Mouse (Mus musculus): ENCODE results near the gene Plekha7.

The Plekha7 gene

DNA sequence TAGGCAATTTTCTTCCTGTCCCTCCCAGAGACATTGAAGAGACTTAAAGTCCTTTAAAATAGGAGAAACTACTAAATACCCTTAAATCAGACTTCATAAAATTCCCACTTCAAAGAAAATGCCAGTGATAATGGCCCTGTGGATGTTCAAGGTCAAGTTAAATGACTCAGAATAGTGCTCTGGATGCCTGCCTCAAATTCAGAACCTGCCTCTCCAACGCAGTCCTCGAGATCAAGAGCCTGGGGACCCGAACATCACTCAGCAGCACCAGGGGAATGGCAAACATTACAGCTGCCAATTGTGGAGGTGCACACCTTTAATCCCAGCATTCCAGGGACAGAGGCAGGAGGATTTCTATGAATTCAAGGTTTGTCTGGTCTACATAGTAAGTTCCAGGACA lies 56.7 kb downstream of the Plekha7 start:
- DNase-seq (ENCODE audit: low read depth in 1 of 2, low spot score in 2 of 2), result no peak

DNA sequence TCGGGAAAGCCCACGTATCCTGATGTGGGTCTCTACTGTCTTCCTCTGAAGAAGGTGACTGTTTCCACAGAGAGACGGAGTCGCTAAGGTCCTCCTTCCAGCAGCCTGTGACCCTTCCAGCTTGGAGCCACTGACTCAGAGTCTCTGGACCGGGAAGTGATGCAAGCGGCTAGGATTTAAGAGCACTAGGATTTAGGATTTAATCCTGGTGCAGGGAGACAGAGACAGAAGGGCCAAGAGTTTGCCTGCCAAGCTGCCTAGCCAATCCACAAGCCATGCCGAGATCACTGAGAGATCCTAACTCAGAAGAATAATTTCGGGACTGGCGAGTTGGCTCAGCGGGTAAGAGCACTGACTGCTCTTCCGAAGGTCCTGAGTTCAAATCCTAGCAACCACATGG lies 59.6 kb downstream of the Plekha7 start:
- DNase-seq (ENCODE audit: low read depth in 1 of 2, low spot score in 2 of 2), result no peak

DNA sequence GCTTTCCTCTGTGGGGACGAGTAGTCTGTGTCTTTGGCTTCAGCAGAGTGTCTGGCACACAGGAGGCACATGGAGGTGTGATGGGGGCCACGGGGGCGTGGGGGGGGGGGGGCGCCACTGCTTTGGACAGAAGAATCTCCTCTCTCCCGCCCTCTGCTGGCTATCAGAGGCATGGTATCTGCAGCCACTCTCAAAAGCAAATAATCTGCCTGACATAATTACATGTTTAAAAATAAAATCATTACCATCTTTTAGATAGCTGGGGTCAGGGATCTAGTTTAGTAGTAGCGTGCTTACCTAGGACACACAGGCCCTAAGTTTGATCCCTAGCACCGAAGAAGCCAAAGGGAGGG lies 60.8 kb downstream of the Plekha7 start:
- no peak for DNase-seq (ENCODE audit: low read depth in 1 of 2, low spot score in 2 of 2)

DNA sequence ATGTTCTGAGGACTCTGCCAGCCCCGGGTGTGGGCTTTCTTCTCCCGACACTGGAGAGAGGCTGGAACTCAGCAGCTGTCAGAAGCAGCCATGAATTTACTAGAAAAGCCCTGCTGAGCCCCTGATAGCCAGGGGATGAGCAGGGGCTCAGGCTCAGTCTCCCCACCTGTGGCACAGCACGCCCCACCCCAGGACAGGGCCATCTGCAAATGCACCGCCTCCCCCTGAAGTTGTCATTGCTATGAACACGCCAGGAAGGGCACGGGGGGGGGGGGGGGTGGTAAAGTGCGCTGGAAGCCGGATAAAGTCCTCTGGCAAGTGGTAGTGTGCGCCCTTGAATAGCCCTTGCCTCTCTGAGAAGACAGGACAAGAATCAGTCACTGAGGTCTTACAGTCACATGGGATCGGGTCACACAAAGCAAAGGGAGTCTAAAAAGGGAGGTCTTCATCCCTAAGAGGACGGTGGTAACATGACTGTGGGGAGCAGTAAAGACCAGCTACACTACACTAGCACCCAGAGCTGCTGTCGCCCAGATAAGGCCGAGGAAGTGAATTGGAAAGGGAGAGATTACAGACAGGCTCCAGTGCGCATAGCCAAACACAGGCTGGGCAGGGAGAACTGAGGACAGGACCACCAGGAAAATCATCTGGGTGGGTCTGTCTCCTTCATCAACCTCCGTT lies 61.3 kb downstream of the Plekha7 start:
- DNase-seq (ENCODE audit: low read depth in 1 of 2, low spot score in 2 of 2), result no peak

DNA sequence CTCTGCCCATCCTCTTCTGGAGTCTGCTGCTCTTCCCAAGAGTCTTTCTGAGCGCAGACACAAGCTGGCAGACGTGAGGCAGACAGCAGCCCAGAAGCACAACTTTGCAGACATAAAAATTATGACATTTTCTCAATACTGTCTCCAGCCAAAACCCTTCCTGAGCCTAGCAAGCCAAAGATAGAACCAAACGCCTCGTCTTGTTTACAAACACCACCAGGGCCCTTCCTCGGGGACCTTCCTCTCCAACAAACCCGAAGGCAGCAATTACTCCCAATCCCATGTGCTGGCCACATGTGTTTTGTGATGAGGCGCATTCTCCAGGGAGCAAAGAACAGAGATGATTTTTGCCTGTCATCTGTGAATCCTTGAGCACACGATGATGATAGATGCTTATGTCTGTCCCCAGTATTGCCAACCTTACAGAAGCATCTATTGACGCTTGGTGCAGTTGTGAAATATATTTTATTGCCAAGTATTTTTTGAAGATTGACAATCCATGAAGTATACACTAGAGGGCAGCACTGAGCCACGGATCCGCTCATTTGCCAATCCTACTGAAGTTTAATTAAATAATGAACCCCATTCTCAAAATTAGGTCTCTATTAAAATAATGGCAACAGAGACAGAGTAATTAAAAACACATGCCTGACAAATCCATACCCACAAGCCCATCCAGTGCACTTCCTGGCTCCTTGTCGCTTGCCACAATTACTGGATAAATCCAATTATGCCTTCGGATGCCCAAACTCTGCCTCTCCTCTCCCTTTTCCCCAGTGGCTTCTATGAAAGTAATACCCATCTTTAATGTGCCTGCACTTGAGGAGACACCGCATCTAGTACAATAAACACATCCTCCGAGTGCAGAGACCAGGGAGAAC lies 62.1 kb downstream of the Plekha7 start:
- no peak for DNase-seq (ENCODE audit: low read depth in 1 of 2, low spot score in 2 of 2)

DNA sequence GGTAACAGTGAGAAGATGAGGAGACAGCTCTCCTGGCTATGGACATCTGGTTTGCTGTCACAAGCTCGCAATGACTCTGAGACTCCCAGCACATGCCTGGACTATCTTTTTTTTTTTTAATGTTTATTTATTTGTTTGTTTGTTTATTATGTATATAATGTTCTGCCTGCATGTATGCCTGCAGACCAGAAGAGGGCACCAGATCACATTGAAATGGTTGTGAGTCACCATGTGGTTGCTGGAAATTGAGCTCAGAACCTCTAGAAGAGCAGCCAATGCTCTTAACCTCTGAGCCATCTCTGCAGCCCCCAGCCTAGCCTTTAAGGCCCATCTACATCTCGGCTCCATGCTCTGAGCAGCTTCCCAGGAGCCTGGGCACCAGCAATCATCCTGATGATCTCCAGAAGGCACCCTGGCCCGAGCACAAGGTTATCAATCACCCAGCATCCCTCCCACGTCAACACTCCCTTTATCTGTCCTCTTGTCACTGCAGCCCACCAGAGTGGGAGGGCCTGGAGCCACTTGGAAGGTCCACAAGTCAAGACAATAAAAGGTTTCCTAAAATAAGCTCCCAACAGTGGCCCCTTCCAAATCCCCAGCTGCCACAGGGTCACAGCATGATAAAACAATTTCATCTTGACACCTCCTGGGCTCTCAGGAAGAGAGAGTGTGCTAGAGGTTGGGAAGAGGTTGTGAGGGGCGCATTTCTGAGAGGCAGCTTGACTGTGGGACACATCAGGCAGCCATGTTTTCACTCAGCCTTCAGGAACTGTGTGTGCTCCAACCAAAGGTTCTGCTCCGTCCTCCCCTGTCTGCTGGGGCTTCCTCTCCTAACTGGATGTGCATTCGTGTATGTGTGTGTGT lies 63.6 kb downstream of the Plekha7 start:
- no peak for DNase-seq (ENCODE audit: low read depth in 1 of 2, low spot score in 2 of 2)

DNA sequence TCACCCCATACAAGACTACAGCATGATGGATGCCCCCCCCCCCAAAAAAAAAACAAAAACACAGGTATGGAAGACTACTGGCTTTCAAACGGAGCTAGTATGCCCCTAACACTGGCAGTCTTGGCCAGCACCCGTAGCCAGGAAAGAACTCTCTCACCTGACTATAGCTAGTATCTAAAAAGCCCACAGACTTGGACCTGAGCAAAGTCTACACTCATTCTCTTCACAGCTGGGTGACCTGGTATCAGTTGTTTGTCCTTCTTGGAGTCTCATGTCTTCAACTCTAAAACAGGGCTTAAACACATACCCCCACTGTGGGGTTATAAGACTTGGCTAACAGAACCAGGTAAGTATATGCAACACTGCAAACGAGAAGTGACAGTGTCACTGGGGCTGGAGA lies 65.4 kb downstream of the Plekha7 start:
- no peak for DNase-seq (ENCODE audit: low read depth in 1 of 2, low spot score in 2 of 2)

DNA sequence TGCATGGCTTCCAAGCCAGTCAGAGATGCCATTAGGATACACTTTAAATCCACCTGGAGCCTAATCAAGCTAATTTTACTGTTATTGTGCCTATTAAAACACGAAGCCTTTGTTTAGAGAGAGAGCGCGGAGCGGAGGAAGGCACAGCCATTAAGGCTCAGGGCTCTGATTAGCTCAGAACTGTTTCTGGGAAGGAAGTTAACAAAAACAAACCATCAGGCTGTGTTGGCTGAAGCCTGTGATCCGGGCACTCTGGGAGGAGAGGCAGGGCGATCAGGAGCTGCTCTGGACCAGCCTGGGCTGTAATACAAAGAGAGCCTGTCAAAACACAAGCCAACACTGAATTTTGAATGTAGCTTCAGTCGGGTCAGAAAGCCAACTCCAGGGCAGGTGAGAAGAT lies 66.6 kb downstream of the Plekha7 start:
- DNase-seq (ENCODE audit: low read depth in 1 of 2, low spot score in 2 of 2), result no peak

DNA sequence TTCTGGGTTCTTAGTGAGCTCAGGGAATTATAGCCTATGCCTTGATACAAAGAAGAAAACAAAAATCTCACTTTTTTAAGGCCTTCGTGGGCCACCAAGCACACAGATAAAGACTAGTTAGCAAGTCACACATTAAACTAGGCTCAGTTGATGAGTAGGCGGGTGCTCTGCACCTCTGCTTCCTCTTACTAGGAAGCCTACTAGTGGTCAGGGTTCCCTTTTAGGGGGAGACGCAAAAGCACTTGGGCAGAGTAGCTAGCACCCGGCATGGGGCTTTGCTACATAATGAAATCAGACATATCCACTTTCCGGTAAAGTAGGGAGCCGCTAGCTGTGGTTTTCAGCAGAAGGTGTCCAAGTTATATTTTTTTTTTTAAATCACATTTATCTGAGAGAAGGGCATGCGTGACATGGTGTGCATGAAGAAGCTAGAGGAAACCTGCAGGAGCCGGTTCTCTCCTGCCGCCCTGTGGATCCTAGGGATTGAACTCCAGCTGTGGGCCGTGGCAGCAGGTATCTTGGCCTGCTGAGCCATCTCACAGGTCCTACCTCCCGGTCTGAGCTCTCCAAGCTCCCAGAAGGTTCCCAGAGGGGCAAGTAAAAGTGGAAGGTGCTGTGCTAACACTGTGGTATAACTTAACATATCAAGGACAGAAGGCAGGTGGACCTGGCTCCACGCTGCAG lies 67.2 kb downstream of the Plekha7 start:
- no peak for DNase-seq (ENCODE audit: low read depth in 1 of 2, low spot score in 2 of 2)

DNA sequence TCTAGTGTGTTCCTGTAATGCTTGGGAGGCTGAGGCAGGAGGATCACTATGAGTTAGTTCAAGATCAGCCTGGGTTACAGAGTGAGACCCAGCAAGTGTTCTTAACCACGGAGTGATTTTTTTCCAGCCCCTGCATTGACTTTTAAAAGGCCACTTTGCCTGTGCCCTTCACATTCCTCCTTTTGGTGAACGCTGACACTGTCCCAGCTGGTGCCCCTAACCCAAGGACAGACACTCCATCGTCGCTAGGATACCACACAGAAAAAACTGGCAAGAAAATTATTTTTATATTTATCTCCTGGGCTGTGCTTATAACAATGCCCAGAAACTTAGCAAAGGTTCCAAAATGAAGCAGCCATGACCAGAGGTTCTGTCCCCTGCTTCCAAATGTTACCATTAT lies 67.8 kb downstream of the Plekha7 start:
- DNase-seq (ENCODE audit: low read depth in 1 of 2, low spot score in 2 of 2), result no peak

DNA sequence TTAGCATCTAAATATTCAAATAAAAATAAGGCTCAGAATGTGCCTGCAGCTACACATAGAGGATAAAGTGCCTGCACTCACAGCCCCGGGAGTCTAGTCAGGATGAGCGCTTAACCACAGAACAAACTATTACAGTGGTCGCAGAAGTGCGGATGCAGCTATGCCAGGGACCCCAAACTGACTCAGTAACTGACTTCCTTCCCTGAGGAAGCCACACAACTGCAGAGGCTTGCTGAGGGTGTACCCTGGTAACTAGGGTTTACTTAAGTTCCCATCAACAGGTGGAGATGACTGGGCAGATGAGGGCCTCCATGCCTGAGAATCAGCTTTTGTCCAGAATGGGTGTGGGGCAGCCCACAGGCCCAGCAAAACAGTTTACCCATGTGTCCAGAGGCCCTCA lies 69.9 kb downstream of the Plekha7 start:
- DNase-seq (ENCODE audit: low read depth in 1 of 2, low spot score in 2 of 2), result no peak

DNA sequence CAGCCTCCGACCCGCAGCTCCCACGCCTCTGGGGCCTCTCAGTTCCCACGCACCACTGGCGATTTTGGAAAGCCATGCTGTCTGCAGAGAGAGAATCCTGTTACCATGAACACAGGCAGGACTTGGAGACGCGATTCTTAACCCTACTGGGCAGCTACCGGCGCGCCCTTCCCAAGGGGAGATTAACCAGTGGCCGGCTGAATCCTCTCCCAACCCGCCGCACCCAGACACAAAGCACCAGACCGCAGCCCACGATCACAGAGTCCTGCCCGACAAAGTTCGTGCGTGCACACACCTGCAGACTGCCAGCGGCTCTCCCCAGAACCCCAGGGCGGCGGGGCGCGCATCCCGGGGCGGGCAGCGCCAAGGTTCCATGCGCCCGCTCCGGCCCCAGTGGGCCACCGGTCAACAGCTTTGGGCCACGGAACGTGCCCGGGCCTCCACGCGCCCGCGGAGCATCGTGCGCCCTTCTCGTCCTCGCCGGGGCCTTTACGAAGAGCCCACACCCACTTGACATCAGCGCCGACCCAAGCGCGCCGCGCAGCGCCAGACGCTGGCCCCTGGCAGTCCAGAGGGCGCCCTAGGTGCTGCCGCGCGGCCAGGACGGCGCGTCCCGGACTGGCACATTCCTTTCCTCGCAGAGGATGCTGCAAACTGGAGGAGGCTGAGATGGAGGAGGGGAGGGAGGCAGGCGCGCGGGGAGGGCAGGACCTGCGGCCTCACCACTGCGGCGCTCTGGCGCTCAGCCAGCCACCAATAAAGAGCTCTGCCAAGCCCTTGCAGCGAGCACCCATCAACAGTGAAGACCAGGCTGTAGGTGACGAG lies 70.8 kb downstream of the Plekha7 start:
- no peak for DNase-seq (ENCODE audit: low read depth in 1 of 2, low spot score in 2 of 2)

DNA sequence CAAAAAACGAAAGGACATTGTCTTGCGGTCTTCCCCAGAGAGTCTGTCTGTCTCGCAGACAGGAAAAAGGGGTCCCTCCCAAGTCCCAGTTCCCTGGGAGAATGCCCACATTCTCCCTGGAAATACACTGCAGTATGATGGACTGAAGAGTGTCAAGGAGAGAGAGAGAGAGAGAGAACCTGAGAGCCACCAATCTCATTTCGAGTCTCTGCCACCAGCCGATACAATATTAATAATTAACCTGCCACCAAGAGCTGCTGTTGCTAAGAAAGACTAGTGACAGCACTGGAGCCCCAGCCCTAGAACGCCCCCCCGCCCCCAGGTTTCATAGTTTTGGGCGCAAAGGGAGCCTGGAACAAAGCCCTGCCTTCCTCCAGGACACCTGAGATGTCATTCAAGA lies 71.6 kb downstream of the Plekha7 start:
- no peak for DNase-seq (ENCODE audit: low read depth in 1 of 2, low spot score in 2 of 2)

DNA sequence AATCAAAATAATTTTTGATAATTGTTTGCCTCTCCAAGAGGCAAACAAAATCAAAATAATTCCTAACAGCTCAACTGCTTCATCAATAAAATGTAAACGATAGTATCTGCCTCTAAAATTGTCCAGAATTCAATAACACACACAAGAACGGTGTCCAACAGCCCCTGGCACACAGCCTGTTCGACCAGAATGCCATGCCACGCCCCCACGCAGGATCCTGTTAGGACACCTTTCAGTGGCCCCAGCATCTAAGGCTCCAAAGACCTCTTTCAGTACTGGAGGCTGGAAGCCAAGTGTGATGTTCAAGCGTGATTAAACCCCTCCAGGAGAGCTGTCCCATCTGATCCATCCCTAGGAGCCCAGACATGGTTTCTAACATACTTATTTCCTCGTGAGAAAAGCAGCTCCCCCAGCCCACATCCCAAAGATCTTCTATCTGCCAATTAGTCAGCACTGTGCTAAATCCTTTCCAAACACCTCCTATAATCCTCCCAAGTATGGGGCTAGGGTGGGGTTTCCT lies 73.8 kb downstream of the Plekha7 start:
- DNase-seq (ENCODE audit: low read depth in 1 of 2, low spot score in 2 of 2), result no peak

DNA sequence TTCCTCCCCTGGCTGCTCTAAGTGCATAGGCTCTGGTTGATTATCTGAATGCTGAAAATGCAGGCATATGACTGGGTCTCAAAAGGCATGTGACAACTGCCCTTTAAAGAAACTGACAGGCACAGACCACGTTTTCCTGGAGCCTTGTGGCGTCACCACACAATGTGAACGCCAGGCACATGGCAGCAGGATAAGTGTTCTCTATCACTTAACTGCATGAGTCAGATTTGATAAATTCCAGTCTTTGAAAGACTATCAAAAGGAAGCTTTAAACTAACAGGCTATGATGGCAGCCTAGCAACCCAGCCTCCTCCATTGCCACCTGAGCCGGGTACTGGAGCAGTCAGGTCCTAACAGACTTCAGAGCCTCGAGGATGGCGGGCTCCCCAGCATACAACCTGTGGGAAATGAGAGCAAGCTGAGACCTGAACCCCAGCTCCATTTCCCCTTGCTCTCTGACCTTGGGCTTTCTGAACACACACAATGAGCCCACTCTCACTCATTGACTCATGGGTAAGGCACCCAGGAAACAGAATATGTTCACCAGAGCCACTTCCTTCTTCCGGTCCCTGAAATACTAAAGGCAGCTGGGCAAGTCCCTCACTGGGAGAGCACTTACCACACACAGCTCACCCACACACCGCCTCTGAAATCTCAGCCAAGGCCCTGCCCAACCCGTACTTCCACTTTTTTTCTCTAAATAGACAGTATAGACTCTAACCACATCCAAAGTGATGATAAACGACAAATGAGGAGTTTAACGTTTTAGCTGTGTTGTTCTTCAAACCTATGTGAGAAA lies 77.2 kb downstream of the Plekha7 start:
- peak; percentile 30 to 42 for DNase-seq (ENCODE audit: low read depth in 1 of 2, low spot score in 2 of 2)

DNA sequence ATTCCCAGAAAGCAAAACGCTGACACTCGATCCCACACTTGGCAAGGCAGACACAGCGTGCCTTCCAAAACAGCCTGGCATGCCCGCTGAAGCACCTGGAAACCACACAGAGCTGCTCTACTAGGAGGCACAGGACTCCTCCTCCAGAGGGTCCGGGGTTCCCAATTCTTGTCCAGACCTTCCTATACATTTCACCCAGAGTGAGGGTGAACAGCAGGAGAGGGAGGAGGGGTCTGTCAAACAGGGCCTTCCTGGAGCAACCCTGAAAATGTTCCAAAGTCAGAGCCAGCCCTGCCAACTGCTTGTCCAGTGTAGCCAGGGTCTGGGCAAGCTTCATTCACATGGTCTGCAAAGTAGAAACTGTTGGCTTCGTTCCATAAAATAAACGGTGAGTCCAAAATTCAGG lies 81.3 kb downstream of the Plekha7 start:
- no peak for DNase-seq (ENCODE audit: low read depth in 1 of 2, low spot score in 2 of 2)

DNA sequence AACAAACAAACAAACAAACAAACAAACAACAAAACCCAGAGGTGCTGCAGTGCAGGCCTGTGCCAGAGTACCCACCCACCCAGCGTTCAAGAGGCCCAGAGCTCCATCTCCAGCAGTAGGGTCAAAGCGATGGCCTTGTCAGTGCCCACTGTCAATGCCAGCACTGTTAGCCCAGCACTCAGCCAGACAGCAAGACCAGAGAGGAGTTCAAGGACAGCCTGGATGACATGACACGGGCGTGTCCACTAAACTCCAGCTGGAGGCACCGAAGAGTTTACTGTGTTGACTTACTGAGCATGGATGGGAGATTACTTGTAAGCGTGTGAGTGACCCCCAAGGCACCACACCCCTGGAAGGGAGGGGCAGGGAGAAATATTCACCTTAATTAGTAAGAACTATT lies 81.9 kb downstream of the Plekha7 start:
- DNase-seq (ENCODE audit: low read depth in 1 of 2, low spot score in 2 of 2), result no peak

DNA sequence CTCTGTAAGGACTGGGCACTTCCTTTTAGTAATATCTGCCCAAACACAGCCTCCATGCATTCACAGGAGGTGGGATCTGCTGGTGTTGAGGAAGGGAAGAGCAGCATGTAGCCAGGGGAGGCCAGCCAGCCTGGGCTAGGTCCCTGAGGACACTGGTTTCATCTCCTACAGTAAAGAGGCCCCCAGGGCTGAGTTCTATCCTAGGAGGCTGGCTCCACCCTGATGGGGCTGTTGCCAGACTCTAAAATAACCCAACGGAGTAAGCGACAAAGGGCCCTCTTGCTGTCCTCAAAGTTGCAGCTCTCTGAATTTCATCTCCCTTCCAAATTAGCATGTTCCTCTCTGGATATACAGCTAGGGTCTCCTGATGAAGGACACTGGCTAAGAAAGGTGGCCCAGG lies 83.6 kb downstream of the Plekha7 start:
- no peak for DNase-seq (ENCODE audit: low read depth in 1 of 2, low spot score in 2 of 2)

DNA sequence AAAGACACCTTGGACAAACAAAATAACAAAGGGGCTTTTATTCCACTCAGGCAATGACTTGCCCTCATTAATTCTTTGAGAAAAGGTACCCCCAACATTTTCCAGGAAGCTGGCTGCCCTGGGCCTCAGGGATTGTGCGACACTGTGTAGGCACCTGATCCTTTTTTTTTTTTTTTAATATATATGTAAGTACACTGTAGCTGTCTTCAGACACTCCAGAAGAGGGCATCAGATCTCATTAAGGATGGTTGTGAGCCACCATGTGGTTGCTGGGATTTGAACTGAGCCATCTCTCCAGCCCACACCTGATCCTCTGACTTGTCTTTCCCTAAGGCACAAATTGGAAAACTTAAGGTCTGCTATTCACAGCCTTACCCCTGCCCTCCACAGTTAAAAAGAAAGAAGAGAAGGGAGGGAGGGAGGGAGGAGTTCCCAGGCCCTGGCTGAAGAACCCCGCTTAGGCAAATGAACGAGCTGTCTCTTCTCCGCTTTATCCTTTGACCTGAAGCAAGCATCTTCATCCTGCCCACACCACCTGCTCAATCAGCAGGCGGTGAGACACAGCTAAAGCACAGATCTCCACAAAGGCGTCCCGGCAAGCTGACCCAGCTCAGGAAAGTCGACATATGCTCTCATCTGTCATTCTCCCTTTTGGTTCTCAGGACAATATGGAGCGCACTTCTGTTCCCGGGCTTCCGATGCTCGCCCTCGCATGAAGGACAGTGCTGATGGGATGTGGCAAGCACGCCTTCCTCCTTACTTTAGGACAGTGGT lies 85.0 kb downstream of the Plekha7 start:
- no peak for DNase-seq (ENCODE audit: low read depth in 1 of 2, low spot score in 2 of 2)
